Mouse (Mus musculus) hindbrain, embryonic 15.5 days (tissue): ENCODE results near the gene Mrps21. TPM values are rescaled to one million over a fixed set of nuclear protein-coding genes. Genes with fewer than 3 reads are reported as not detected.
"Not testable (repeated sequence)": the region's sequence is repeated elsewhere in the genome, so short reads cannot be mapped to it uniquely, and the experiment has no call there.

Experiments used
- ATAC-seq: fragments of 200-750 bp; cut with Nextera tagmentation; 2 replicates; pipeline ENCODE4 v1.8.0; 2017; ENCODE audit warnings: low read depth, moderate number of reproducible peaks, moderate TSS enrichment; ENCODE audit not compliant: low FRiP score
- H3K27ac ChIP-seq: fragments of 300-500 bp; sonication (generic); replicated peaks from 2 replicates; pipeline ENCODE4 v1.5.1; 2015; ENCODE audit warnings: mild to moderate bottlenecking, inconsistent platforms
- H3K27me3 ChIP-seq: fragments of 300-500 bp; sonication (generic); 2 replicates; pipeline ENCODE4 v1.6.1; 2015; ENCODE audit warnings: control low read depth, inconsistent platforms
- H3K36me3 ChIP-seq: fragments of 300-500 bp; sonication (generic); 2 replicates; pipeline ENCODE4 v1.6.1; 2015; ENCODE audit warnings: control low read depth, inconsistent platforms
- H3K4me1 ChIP-seq: fragments of 300-500 bp; sonication (generic); replicated peaks from 2 replicates; pipeline ENCODE4 v1.6.1; 2015; ENCODE audit warnings: control low read depth, inconsistent platforms
- H3K4me2 ChIP-seq: fragments of 300-500 bp; sonication (generic); 2 replicates; pipeline ENCODE4 v1.6.1; 2015; ENCODE audit warnings: moderate library complexity, mild to moderate bottlenecking, inconsistent platforms
- H3K4me3 ChIP-seq: fragments of 300-500 bp; sonication (generic); 2 replicates; pipeline ENCODE4 v1.5.1; 2015; ENCODE audit warnings: mild to moderate bottlenecking, inconsistent platforms
- H3K9ac ChIP-seq: fragments of 300-500 bp; sonication (generic); 2 replicates; pipeline ENCODE4 v1.6.1; 2015; ENCODE audit warnings: inconsistent platforms
- H3K9me3 ChIP-seq: fragments of 300-500 bp; sonication (generic); 2 replicates; pipeline ENCODE4 v1.6.1; 2016; ENCODE audit warnings: control low read depth, inconsistent platforms
- WGBS: fragments of 180-500 bp; shearing (Covaris S2); methylation state at CpG from one replicate; pipeline ENCODE4 v1.1.7; 2015; 5-methylcytosine and 5-hydroxymethylcytosine counted together
- polyA plus RNA-seq: library from polyadenylated mRNA; unstranded; fragments of >200 nt; fragmentation: Nextera tagmentation; extraction: Ambion mirVana; gene quantifications from 2 replicates; pipeline ENCODE4 v1.2.1, GENCODE M21; 2015

Mrps21 gene
- polyA plus RNA-seq, 1 experiment from 2014 or later, result 277 TPM

DNA sequence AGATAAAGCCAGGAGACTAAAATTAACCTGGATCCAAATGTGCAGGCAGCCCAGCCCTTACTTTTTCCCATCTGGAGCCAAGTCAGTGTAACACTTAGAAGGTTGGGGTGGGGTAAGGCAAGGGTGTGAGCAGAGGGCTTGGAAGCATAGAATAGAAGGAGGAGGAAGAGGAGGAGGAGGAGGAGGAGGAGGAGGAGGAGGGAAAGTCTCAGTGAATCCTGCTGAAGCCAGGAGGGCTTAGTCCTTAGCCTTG, 31.0 kb upstream of the Mrps21 start:
- Histone ChIP-seq H3K27ac (no peak overlapping the region), H3K36me3 (peaks cover 7% of the 10 kb centered on the region; the same call in 1 of the 2 replicates), H3K9me3 (no peaks in the 10 kb centered on the region), H3K4me1 (peaks cover 30% of the 10 kb centered on the region), H3K27me3 (peaks cover 19% of the 10 kb centered on the region), H3K9ac (no peak overlapping the region), H3K4me3 (no peak overlapping the region), H3K4me2 (no peak overlapping the region)
- ATAC-seq, result no peak

DNA sequence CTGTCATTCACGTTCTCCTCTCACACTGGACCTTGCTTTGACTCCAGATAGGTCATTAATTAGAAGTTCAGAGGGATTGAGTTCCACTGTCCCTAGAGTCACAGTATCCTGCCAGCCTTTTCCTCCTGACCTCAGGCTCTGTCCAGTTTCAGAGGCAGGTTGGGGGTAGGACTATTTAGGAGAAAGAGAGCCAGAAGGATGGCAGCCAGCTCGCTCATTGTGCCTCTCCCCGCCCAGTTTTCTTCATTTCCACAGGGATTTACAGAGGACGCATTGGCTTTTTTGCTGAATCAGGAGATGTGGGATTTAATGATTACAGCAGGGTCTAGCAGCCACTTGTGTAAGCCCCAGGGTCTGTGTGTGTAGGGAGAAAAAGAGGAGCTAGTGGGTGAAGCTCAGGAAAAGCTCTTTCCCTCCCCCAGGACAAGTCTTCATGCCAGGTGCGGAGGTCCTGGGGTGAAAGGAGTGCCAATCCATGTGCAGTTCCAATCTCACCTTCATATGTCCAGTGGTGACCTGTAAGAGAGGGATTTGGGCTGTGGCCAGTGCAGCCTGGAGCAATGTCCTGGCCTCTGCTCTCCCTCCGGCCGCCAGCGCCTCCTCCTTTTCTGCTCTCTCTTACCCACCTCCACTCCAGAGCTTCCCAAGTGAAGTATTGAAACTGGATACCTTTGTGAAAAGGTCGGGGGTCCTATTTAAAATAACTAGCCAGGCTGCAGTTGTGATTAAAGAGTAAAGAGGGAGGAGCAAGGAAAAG, 30.5 kb upstream of the Mrps21 start:
- peaks cover 7% of the 10 kb centered on the region; the same call in 1 of the 2 replicates for H3K36me3 ChIP-seq
- H3K4me1 ChIP-seq, result peaks cover 27% of the 10 kb centered on the region
- H3K9me3 ChIP-seq, result no peaks in the 10 kb centered on the region
- H3K27ac ChIP-seq, result no peak overlapping the region
- no peak overlapping the region for H3K4me3 ChIP-seq
- peaks cover 19% of the 10 kb centered on the region for H3K27me3 ChIP-seq
- WGBS, result 76% methylated on average over 9 of the region's 9 CpGs
- ATAC-seq, result no peak
- H3K9ac ChIP-seq, result no peak overlapping the region
- no peak overlapping the region for H3K4me2 ChIP-seq

DNA sequence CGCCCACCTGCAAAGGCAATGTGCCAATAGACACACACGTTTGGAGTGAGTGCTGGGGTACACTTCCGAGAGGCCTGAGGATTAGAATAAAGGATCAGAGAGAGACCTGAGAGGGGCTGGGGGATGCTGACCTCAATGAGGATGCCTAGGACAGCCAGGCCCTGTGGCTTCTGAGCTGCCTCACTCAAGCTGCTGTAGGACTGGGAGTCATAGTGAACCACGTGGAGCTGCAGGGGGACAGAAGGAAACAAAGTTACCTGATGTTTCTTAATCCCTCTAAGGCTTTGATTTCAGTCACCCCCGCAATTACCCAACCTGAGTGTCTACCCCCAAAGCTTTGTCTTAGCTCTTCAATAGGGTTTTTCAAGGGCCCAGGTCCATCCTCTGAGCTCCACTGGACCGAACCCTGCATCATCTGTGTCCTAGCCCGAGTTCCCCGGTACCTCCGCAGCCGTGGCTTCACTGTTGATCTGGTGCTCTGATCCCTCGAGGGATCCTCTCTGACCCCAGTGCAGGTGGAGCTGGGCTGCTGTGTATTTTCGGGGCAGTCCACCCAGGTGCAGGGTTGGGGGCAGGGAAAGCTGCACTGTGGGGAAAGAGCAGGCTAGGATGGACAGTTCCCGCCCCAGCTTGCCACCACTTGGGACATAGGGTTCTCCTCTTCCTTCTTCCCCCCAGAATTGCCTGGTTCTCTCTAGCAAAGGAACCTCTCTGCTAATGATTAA, 28.6 kb upstream of the Mrps21 start:
- H3K36me3 ChIP-seq, result peaks cover 7% of the 10 kb centered on the region; the same call in 1 of the 2 replicates
- H3K9ac ChIP-seq, result no peak overlapping the region
- H3K4me2 ChIP-seq, result no peak overlapping the region
- H3K27ac ChIP-seq, result no peak overlapping the region
- no peak for ATAC-seq
- peaks cover 18% of the 10 kb centered on the region for H3K4me1 ChIP-seq
- H3K27me3 ChIP-seq, result peaks cover 15% of the 10 kb centered on the region
- no peak overlapping the region for H3K4me3 ChIP-seq
- no peaks in the 10 kb centered on the region for H3K9me3 ChIP-seq
- WGBS, result 84% methylated on average over 13 of the region's 13 CpGs

DNA sequence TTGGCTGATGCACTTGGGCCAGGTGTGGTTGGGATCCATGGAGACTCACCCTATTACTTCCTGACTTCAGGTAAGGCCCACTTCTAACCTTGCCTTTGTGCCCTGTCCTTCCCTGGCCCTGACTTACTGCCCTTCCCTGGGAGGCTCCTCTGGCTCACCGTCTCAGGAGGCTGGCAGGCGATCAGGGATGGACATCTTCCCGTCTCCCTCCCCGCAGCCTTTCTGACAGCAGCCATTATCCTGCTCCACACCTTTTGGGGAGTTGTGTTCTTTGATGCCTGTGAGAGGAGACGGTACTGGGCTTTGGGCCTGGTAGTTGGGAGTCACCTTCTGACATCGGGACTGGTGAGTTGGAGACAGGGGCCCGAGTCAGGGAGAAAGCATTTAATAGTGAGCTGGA, 24.2 kb upstream of the Mrps21 start:
- 92% methylated on average over 7 of the region's 7 CpGs for WGBS
- Histone ChIP-seq H3K4me2 (peak overlapping the region; percentile 64; the same call in 1 of the 2 replicates), H3K4me1 (peaks cover 24% of the 10 kb centered on the region), H3K4me3 (0 out of 2 replicates have a peak overlapping the region, but pooled peaks have one; percentile 5)
- not testable (repeated sequence) for ATAC-seq, H3K9me3 ChIP-seq, H3K27me3 ChIP-seq, H3K36me3 ChIP-seq, H3K9ac ChIP-seq, H3K27ac ChIP-seq

DNA sequence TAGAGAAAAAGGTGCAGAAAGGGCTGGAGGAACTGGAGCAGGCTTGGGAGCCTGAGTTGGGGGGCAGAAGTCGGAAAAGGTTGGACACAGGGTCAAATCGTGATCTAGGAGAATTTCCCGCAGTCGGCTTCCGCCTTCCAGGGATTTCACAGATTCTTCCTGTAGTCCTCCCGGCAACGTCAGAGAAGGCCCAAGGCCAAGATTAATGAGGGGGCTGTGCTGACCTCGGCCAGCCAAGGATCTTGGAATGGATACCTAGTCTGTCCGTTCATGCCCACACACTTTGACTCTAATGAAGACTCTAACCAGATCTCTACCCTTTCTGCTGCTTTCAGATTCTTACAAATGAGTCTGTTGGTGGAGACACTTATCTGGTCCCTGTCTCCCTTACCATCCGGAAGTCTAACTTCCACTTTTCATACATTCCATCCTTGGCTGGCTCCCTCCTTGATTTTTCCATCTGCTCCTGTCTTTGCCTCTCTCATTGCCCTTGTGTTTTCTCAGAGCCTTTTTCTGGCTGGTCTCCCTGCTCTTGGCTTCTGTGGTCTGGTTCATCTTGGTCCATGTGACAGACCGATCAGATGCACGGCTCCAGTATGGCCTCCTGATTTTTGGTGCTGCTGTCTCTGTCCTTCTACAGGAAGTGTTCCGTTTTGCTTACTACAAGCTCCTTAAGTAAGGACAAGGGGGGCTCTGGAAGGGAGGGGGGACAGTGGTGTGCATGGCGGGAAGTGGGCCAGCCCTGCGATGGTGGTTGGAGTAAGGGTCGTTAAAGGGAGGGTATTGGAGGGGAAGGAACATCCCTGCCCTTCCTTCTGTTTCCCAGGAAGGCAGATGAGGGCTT, 23.2 kb upstream of the Mrps21 start:
- Histone ChIP-seq H3K4me1 (peaks cover 24% of the 10 kb centered on the region), H3K4me3 (peak overlapping the region; percentile 56), H3K27ac (peak overlapping the region; percentile 76), H3K9ac (peak overlapping the region; percentile 62), H3K9me3 (no peaks in the 10 kb centered on the region), H3K27me3 (no peaks in the 10 kb centered on the region), H3K4me2 (peak overlapping the region; percentile 64), H3K36me3 (peaks cover 7% of the 10 kb centered on the region; the same call in 1 of the 2 replicates)
- no peak for ATAC-seq
- 16% methylated on average over 16 of the region's 16 CpGs for WGBS

DNA sequence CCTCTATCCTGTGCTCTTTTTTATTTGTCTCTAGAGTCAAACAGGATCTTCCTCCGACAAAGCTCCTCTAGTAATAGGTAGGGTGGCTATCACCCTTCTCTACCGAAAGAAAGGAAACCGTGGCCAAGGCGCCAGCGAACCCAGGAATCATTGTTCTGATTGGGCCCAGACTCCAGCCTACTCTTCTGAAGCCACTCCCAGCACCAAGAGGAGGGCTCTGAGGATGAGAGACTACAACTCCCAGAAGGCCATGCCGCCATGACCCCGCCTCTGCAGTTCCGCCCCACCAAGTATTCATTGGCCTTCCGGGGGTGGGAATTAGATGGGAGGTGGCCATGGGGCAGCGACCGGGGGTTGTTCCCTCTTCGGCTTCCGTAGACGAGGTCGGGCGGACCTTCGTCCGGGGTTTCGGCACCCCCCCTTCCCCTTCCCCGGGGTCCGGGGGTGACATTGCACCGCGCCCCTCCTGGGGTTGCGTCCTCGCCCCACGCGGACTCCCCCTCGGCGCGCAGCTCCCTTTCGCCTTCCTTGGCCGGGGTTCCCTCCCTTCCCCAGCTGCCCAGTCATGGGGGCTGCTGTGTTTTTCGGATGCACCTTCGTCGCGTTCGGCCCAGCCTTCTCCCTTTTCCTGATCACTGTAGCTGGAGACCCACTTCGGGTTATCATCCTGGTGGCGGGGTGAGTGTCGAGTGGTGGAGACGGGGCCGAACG, 22.4 kb upstream of the Mrps21 start, which contains the start of gene Aph1a:
Aph1a (plus strand) TSS at position 364 of the 711 bp plus-strand sequence.
- peak within 1 kb of the TSS; percentile 76 for H3K27ac ChIP-seq
- H3K9ac ChIP-seq, result peak within 1 kb of the TSS; percentile 62
- peaks cover 24% of the 10 kb centered on the region for H3K4me1 ChIP-seq
- not testable (repeated sequence) for H3K9me3 ChIP-seq, H3K27me3 ChIP-seq, H3K36me3 ChIP-seq
- ATAC-seq, result peak; percentile 98
- peak within 1 kb of the TSS; percentile 56 for H3K4me3 ChIP-seq
- WGBS, result under 1% methylated on average over 25 of the region's 43 CpGs
- H3K4me2 ChIP-seq, result peak within 1 kb of the TSS; percentile 64

DNA sequence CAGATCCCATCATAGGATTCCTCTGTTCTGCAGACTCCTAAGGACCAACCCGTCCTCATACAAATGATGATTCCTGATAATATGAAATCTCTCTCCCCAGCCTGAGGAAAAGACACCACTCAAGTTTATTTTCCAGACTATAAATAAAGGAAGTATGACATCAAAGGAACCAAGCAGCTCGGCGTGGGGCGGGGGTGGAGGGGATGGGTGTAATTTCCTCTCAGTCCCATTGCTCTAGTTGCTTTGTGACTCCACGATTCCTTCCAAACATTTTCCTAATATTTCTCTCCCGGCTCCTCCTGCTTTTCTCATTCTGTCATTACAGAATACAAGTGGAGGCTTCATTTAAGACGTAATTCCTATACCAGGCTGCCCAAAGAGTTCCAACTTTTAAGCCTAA, 21.8 kb upstream of the Mrps21 start:
- Histone ChIP-seq H3K36me3 (peaks cover 7% of the 10 kb centered on the region; the same call in 1 of the 2 replicates), H3K4me3 (peak overlapping the region; percentile 56), H3K9me3 (no peaks in the 10 kb centered on the region), H3K9ac (peak overlapping the region; percentile 42), H3K27ac (peak overlapping the region; percentile 76), H3K4me2 (peak overlapping the region; percentile 64), H3K4me1 (peaks cover 24% of the 10 kb centered on the region), H3K27me3 (no peaks in the 10 kb centered on the region)
- 20% methylated on average over 7 of the region's 7 CpGs for WGBS
- no peak for ATAC-seq

DNA sequence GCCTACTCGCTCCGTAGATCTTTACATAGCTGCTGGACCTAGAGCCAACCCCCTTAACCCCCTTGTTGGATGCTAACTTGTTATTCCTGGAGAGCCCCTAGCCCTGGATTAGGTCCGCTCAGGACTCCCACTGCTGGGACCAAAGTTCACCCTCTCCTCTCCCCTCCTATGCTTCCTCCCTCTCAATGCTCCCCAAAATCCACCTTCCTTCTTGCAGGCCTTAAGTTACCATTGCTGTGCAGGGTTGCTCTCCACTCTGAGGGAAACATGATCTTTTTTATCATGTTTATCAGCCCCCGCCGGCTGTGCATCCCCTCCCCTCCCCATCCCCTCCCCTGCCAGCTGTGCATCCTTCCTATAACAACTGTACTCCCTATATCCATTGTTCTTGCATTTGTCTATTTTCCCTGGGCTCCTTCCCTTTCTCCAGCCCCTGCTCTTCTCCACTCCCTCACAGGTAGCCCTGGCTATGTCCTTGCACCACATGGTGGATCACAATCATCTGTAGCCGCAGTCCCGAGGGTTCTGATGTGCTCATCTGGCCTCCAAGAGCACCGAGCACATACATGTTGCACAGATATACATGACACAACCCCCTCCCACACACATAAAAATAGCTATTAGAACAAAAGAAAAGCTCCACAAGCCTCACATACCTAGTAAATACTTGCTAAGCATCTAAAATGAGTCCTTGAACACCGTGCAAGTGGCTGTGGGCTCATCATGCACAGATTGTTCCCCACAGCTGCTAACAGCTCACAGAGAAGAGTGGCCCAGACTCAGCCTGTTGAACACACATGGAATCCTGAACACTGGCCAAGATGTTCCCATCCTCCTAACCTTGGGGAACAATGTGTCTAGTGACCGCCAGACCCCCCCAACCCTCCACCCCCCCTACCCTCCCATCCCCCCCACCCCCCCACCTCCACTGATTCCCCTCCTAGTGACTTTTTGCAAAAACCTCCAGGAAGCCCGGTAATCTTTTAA, 21.0 kb upstream of the Mrps21 start:
- Histone ChIP-seq H3K4me1 (peaks cover 24% of the 10 kb centered on the region), H3K9me3 (no peaks in the 10 kb centered on the region), H3K36me3 (peaks cover under 1% of the 10 kb centered on the region; the same call in 1 of the 2 replicates), H3K4me2 (peak overlapping the region; percentile 35), H3K4me3 (no peak overlapping the region; the same call in 1 of the 2 replicates), H3K9ac (0 out of 2 replicates have a peak overlapping the region, but pooled peaks have one; percentile 4), H3K27me3 (no peaks in the 10 kb centered on the region), H3K27ac (peak overlapping the region; percentile 76)
- WGBS, result 35% methylated on average over 11 of the region's 11 CpGs
- no peak for ATAC-seq

DNA sequence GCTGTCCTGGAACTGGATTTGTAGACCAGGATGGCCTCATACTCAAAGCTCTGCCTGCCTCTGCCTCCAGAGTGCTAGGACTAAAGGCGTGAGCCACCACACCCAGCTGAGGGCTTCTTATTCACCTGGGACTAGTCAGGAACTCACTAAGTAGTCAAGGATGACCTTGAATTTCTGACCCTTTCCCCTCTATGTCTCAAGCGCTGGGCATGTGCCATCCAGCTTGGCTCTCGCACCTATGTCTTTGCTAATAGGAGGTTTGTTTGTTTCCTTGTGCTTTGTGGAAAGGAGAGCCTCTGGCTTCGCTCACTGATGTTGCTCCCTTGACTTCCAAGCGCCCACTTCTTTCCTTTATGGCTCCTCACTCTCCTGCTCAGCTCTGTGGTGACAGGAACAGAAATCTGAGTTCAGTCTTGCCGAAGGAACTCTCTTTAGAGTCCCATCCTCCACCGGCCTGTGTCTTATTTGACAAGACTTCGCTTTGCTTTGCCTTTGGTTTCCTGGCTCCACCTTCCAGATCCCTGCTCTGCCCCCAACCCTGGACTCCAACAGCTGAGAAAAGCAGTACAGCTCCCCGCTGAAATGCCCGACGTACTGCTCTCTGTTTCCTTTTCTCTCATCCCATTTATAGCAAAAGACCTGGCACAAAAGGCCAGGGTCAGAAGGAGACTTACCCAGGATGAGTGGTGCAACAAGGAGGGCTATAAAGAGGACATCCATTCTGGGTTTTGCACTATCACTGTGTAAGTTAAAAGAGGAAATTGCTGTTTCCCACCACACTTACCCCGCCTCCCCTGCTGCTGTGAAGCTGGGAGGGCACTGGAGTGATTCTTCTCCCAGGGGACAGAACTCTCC, 20.1 kb upstream of the Mrps21 start, which contains the start of gene BC028528:
BC028528 (minus strand) TSS at position 795 of the 855 bp plus-strand sequence.
- 0 out of 2 replicates have a peak within 1 kb of the TSS, but pooled peaks have one; percentile 4 for H3K9ac ChIP-seq

DNA sequence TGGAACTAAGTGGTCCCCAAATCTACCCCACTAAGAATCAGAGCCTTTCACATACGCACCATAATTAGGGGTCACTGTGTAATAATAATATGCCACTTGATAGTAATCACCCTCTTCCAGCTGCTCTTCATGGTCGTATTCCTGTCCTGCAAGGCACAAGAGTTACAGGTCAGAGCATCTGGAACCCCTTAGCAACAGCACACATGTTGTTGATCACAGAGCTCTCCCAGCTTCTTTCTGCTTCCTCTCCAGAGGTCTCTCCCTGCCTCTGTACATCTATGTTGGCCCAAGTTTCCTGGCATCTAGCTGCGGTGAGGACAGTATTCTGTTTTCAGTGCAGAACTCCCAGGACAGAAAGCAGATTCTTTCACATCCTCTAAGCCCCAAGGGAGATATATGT, 18.3 kb upstream of the Mrps21 start:
- Histone ChIP-seq H3K27me3 (no peaks in the 10 kb centered on the region), H3K4me2 (no peak overlapping the region), H3K4me3 (no peak overlapping the region), H3K36me3 (no peaks in the 10 kb centered on the region), H3K9me3 (no peaks in the 10 kb centered on the region), H3K4me1 (peaks cover 11% of the 10 kb centered on the region), H3K9ac (no peak overlapping the region), H3K27ac (no peak overlapping the region)
- 90% methylated on average over 3 of the region's 3 CpGs for WGBS
- ATAC-seq, result no peak

More for the DNA sequence above, 20.1 kb upstream of the Mrps21 start, which contains the start of gene BC028528:
- Histone ChIP-seq H3K4me3 (peak within 1 kb of the TSS; percentile 6), H3K27me3 (no peaks in the 10 kb centered on the region), H3K9me3 (no peaks in the 10 kb centered on the region), H3K36me3 (no peaks in the 10 kb centered on the region), H3K4me1 (peaks cover 24% of the 10 kb centered on the region), H3K4me2 (peak within 1 kb of the TSS; percentile 35), H3K27ac (peak within 1 kb of the TSS; percentile 43)
- WGBS, result 26% methylated on average over 12 of the region's 12 CpGs
- no peak for ATAC-seq
